Comparison of ENCODE assay signal across 12 mouse cellular contexts in genomic region chr5:143980858-143981257, GRCm38 (mm10). TPM values are rescaled to one million over a fixed set of nuclear protein-coding genes. Genes with fewer than 3 reads are reported as not detected.
DNase-seq lines count a peak whose midpoint lies in the region; ATAC-seq and TF ChIP-seq lines count a peak whose summit lies in the region.
"Had no signal": no experiment of that assay in that cellular context is flagged by ENCODE, and none has a peak within 500 bp of the region (broad histone marks: within the 10 kb centered on the region; RNA-seq: fewer than 3 reads in every experiment).

No protein-coding gene starts in this region.

- peaks cover 7% of the 10 kb centered on the region for H3K4me1 ChIP-seq in heart, embryonic 10.5 days
- H3K4me1 ChIP-seq in intestine, embryonic 16.5 days (ENCODE audit: control insufficient read depth, insufficient read depth, low read length): peaks cover 3% of the 10 kb centered on the region
- H3K4me1 ChIP-seq in limb, embryonic 14.5 days (ENCODE audit: control insufficient read depth, insufficient read depth, low read length): no peaks in the 10 kb centered on the region

- H3K4me2 ChIP-seq in intestine, embryonic 16.5 days (ENCODE audit: low read depth, low read length): no peak overlapping the region
- H3K4me2 ChIP-seq in limb, embryonic 14.5 days (replicated peaks; ENCODE audit: low read depth, low read length, severe bottlenecking): 0 out of 2 replicates have a peak overlapping the region, but pooled peaks have one; percentile 23
- H3K4me2 ChIP-seq: heart, embryonic 15.5 days had no signal

- peak; percentile 61 for ATAC-seq in intestine, embryonic 16.5 days
- no peak for ATAC-seq in limb, embryonic 14.5 days (ENCODE audit: low FRiP score, low read depth)
- ATAC-seq in megakaryocyte progenitor cell, adult 5-6 weeks (replicated peaks; ENCODE audit: poor library complexity): no peak
- ATAC-seq: CD4-positive, CD25-positive, alpha-beta regulatory T cell, adult 4 months had no signal

- no peaks in the 10 kb centered on the region for H3K27me3 ChIP-seq in heart, embryonic 10.5 days (ENCODE audit: insufficient read depth, poor library complexity, severe bottlenecking)
- H3K27me3 ChIP-seq in intestine, embryonic 16.5 days (replicated peaks; ENCODE audit: control insufficient read depth, insufficient read depth, low read length): no peaks in the 10 kb centered on the region
- H3K27me3 ChIP-seq in limb, embryonic 14.5 days (ENCODE audit: control insufficient read depth, insufficient read depth, low read length): no peaks in the 10 kb centered on the region

- H3K9me3 ChIP-seq in heart, embryonic 10.5 days: no peaks in the 10 kb centered on the region
- H3K9me3 ChIP-seq in intestine, embryonic 16.5 days (ENCODE audit: control insufficient read depth, low read length): no peaks in the 10 kb centered on the region
- H3K9me3 ChIP-seq in limb, embryonic 14.5 days (ENCODE audit: control insufficient read depth, low read length): no peaks in the 10 kb centered on the region
- H3K9me3 ChIP-seq: heart, embryonic 15.5 days had no signal

- H3K27ac ChIP-seq in heart, embryonic 10.5 days: 0 out of 2 replicates have a peak overlapping the region, but pooled peaks have one; percentile 56
- no peak overlapping the region for H3K27ac ChIP-seq in intestine, embryonic 16.5 days (ENCODE audit: low read length)
- H3K27ac ChIP-seq in limb, embryonic 14.5 days (replicated peaks; ENCODE audit: low read depth, low read length): no peak overlapping the region
- H3K27ac ChIP-seq: heart, embryonic 15.5 days had no signal

- no peak for TF ChIP-seq POLR2A in limb, embryonic 14.5 days (IDR thresholded peaks at IDR 0.05; ENCODE audit: borderline replicate concordance, extremely low read depth, insufficient read depth, insufficient read length)

- no peak overlapping the region for H3K4me3 ChIP-seq in heart, embryonic 10.5 days
- H3K4me3 ChIP-seq in intestine, embryonic 16.5 days (ENCODE audit: low read length): no peak overlapping the region
- no peak overlapping the region for H3K4me3 ChIP-seq in limb, embryonic 14.5 days (replicated peaks; ENCODE audit: low read length)
- H3K4me3 ChIP-seq: heart, embryonic 15.5 days; myocyte had no signal

- WGBS in heart, embryonic 10.5 days: 33% methylated on average over 9 of the region's 9 CpGs
- WGBS in intestine, embryonic 16.5 days: 31% methylated on average over 9 of the region's 9 CpGs
- 8% methylated on average over 9 of the region's 9 CpGs for WGBS in limb, embryonic 14.5 days

- H3K36me3 ChIP-seq in heart, embryonic 10.5 days: peaks cover 23% of the 10 kb centered on the region
- H3K36me3 ChIP-seq in intestine, embryonic 16.5 days (ENCODE audit: control insufficient read depth, insufficient read depth, low read length): no peaks in the 10 kb centered on the region
- H3K36me3 ChIP-seq in limb, embryonic 14.5 days (ENCODE audit: control insufficient read depth, insufficient read depth, low read length): peaks cover 17% of the 10 kb centered on the region; the same call in 1 of the 2 replicates

- H3K9ac ChIP-seq in intestine, embryonic 16.5 days (ENCODE audit: low read depth, low read length): no peak overlapping the region
- no peak overlapping the region for H3K9ac ChIP-seq in limb, embryonic 14.5 days (ENCODE audit: low read depth, low read length, severe bottlenecking)
- H3K9ac ChIP-seq: heart, embryonic 15.5 days had no signal

- DNase-seq in heart, embryonic 10.5 days (ENCODE audit: low spot score): no peak
- DNase-seq in heart, adult 9 months (ENCODE audit: low spot score in 2 of 2): no peak
- DNase-seq in ZHBTc4 (ENCODE audit: low read depth, low spot score): peak; percentile 24
- DNase-seq in limb, embryonic 14.5 days (ENCODE audit: low spot score): no peak
- DNase-seq in gastrocnemius, adult 18-20 months (ENCODE audit: low spot score): no peak
- no peak for DNase-seq in spleen, adult 18-20 months

RNA-seq across cellular contexts. Expression of gene Ccz1, which starts 33.8 kb away (rescaled TPM):
- polyA plus RNA-seq in heart, embryonic 10.5 days (2016; fragmentation: Nextera tagmentation; extraction: Ambion mirVana): 62.0 and 84.6 TPM in 2 replicates
- 74.2 and 76.7 TPM in 2 replicates for polyA plus RNA-seq in intestine, embryonic 16.5 days (2015; fragmentation: Nextera tagmentation; extraction: Ambion mirVana)
- 39.9 and 48.2 TPM in 2 replicates for polyA plus RNA-seq in limb, embryonic 14.5 days (2012; rRNA removed)
- 72.7 and 77.1 TPM in 2 replicates for polyA plus RNA-seq in limb, embryonic 14.5 days (2014; fragmentation: Nextera tagmentation; extraction: Ambion mirVana)
- 100 and 105 TPM in 2 replicates for total RNA-seq in megakaryocyte progenitor cell, adult 5-6 weeks (2015)
- total RNA-seq in megakaryocyte progenitor cell, adult 5-6 weeks (2017): 120 and 133 TPM in 2 replicates
- total RNA-seq in gastrocnemius, adult 18-20 months (2021): 10 to 100 TPM; 39.9 to 45.8 TPM

RNA-seq across cellular contexts. Expression of gene Ocm, which starts 45.6 kb away (rescaled TPM):
- 0.21 TPM in 1 of 2 replicates, not detected in the other for polyA plus RNA-seq in heart, embryonic 10.5 days (2016; fragmentation: Nextera tagmentation; extraction: Ambion mirVana)
- polyA plus RNA-seq in intestine, embryonic 16.5 days (2015; fragmentation: Nextera tagmentation; extraction: Ambion mirVana): not detected in 2 replicates
- not detected in 2 replicates for polyA plus RNA-seq in limb, embryonic 14.5 days (2012; rRNA removed)
- polyA plus RNA-seq in limb, embryonic 14.5 days (2014; fragmentation: Nextera tagmentation; extraction: Ambion mirVana): not detected in 2 replicates
- not detected in 2 replicates for total RNA-seq in megakaryocyte progenitor cell, adult 5-6 weeks (2015)
- total RNA-seq in megakaryocyte progenitor cell, adult 5-6 weeks (2017): not detected in 2 replicates
- not detected for total RNA-seq in gastrocnemius, adult 18-20 months (2021)
- total RNA-seq: liver, adult 2 months had no signal
- polyA plus RNA-seq: CD4-positive, CD25-positive, alpha-beta regulatory T cell, adult 4 months; heart, embryonic 15.5 days; liver, adult 2 months; myocyte had no signal

RNA-seq across cellular contexts. Expression of gene Rsph10b, which starts 48.0 kb away (rescaled TPM):
- 0.46 and 1.1 TPM in 2 replicates for polyA plus RNA-seq in heart, embryonic 10.5 days (2016; fragmentation: Nextera tagmentation; extraction: Ambion mirVana)
- polyA plus RNA-seq in intestine, embryonic 16.5 days (2015; fragmentation: Nextera tagmentation; extraction: Ambion mirVana): 0.22 and 0.87 TPM in 2 replicates
- 2.6 and 4.4 TPM in 2 replicates for polyA plus RNA-seq in limb, embryonic 14.5 days (2012; rRNA removed)
- polyA plus RNA-seq in limb, embryonic 14.5 days (2014; fragmentation: Nextera tagmentation; extraction: Ambion mirVana): 2.8 and 3.2 TPM in 2 replicates
- 0.32 TPM in 1 of 2 replicates, not detected in the other for total RNA-seq in megakaryocyte progenitor cell, adult 5-6 weeks (2015)
- total RNA-seq in megakaryocyte progenitor cell, adult 5-6 weeks (2017): not detected in 2 replicates
- total RNA-seq in gastrocnemius, adult 18-20 months (2021): 1 to 10 TPM in 1 of 2 experiments, under 1 TPM in 1; 0.93 to 1.3 TPM
- total RNA-seq: liver, adult 2 months had no signal
- polyA plus RNA-seq: liver, adult 2 months; myocyte had no signal

RNA-seq across cellular contexts. Expression of gene Gm42421, which starts 52.9 kb away (rescaled TPM):
- polyA plus RNA-seq in heart, embryonic 10.5 days (2016; fragmentation: Nextera tagmentation; extraction: Ambion mirVana): 0.67 and 1.3 TPM in 2 replicates
- polyA plus RNA-seq in intestine, embryonic 16.5 days (2015; fragmentation: Nextera tagmentation; extraction: Ambion mirVana): 0.47 and 0.71 TPM in 2 replicates
- polyA plus RNA-seq in limb, embryonic 14.5 days (2012; rRNA removed): 1.6 TPM in 2 replicates
- polyA plus RNA-seq in limb, embryonic 14.5 days (2014; fragmentation: Nextera tagmentation; extraction: Ambion mirVana): 0.76 and 1.6 TPM in 2 replicates
- total RNA-seq in megakaryocyte progenitor cell, adult 5-6 weeks (2015): 1.2 and 1.5 TPM in 2 replicates
- 0.64 TPM in 1 of 2 replicates, not detected in the other for total RNA-seq in megakaryocyte progenitor cell, adult 5-6 weeks (2017)
- not detected for total RNA-seq in gastrocnemius, adult 18-20 months (2021)
- total RNA-seq: liver, adult 2 months had no signal
- polyA plus RNA-seq: liver, adult 2 months had no signal
